Mouse (Mus musculus) MEL (cell line): ENCODE results near the gene Rab7. TPM values are rescaled to one million over a fixed set of nuclear protein-coding genes. Genes with fewer than 3 reads are reported as not detected.

Source experiments
- DNase-seq: peaks from one replicate; pipeline ENCODE4 v3.0.0; 2011; ENCODE audit warnings: low read depth, low spot score
- H3K27ac ChIP-seq: 2 replicates; pipeline ENCODE4 v1.5.1; 2012; ENCODE audit warnings: low read depth, mild to moderate bottlenecking, control low read depth, low read length, moderate library complexity; ENCODE audit not compliant: control insufficient read depth
- H3K27me3 ChIP-seq, 2 experiments: fragments of 150-350 bp in 1 of 2; sonication (generic) in 1 of 2; 2 replicates each; pipeline ENCODE4 v1.6.1; 2012; ENCODE audit warnings: low read length in 2 of 2, mild to moderate bottlenecking in 2 of 2, improper control_type of control experiment in 1 of 2, moderate library complexity in 1 of 2; ENCODE audit not compliant: insufficient read depth in 2 of 2, control insufficient read depth in 1 of 2
- H3K36me3 ChIP-seq, 2 experiments: 2 replicates each; pipeline ENCODE4 v1.6.1; 2012 to 2014; ENCODE audit warnings: low read length in 2 of 2, improper control_type of control experiment in 1 of 2, inconsistent platforms in 1 of 2, mild to moderate bottlenecking in 1 of 2; ENCODE audit not compliant: insufficient read depth in 2 of 2, control insufficient read depth in 1 of 2
- H3K4me1 ChIP-seq, 2 experiments: fragments of 150-350 bp in 1 of 2; sonication (generic) in 1 of 2; 2 replicates each; pipeline ENCODE4 v1.6.1; 2012; ENCODE audit warnings: low read length in 2 of 2, improper control_type of control experiment in 1 of 2, mild to moderate bottlenecking in 1 of 2; ENCODE audit not compliant: insufficient read depth in 2 of 2, control insufficient read depth in 1 of 2
- H3K4me3 ChIP-seq, 2 experiments: fragments of 150-350 bp in 1 of 2; sonication (generic) in 1 of 2; 2 replicates each; pipeline ENCODE4 v1.5.1; 2012; ENCODE audit warnings: low read depth in 2 of 2, low read length in 2 of 2, mild to moderate bottlenecking in 2 of 2, moderate library complexity in 2 of 2, control low read depth in 1 of 2, improper control_type of control experiment in 1 of 2; ENCODE audit not compliant: control insufficient read depth in 1 of 2, insufficient read depth in 1 of 2
- H3K79me2 ChIP-seq: 2 replicates; pipeline ENCODE4 v1.6.1; 2012; ENCODE audit warnings: mild to moderate bottlenecking, low read length, moderate library complexity; ENCODE audit not compliant: control insufficient read depth, poor library complexity, insufficient read depth
- H3K9ac ChIP-seq: 2 replicates; pipeline ENCODE4 v1.6.1; 2012; ENCODE audit warnings: low read depth, mild to moderate bottlenecking, control low read depth, low read length, moderate library complexity; ENCODE audit not compliant: control insufficient read depth, poor library complexity, severe bottlenecking
- H3K9me3 ChIP-seq: fragments of 150-350 bp; sonication (generic); replicated peaks from 2 replicates; pipeline ENCODE4 v1.6.1; 2012; ENCODE audit warnings: mild to moderate bottlenecking, low read length, improper control_type of control experiment, moderate library complexity; ENCODE audit not compliant: insufficient read depth
- BHLHE40 ChIP-seq: IDR thresholded peaks from 2 replicates; pipeline ENCODE4 v1.6.1; 2012; ENCODE audit warnings: low read depth, mild to moderate bottlenecking, inconsistent platforms, low read length, improper control_type of control experiment, borderline replicate concordance
- CHD1 ChIP-seq: IDR thresholded peaks from 2 replicates; pipeline ENCODE4 v1.6.1; 2012; ENCODE audit warnings: low read depth, mild to moderate bottlenecking, inconsistent platforms, low read length, improper control_type of control experiment
- EP300 ChIP-seq, 2 experiments: IDR thresholded peaks; 2 replicates each; pipeline ENCODE4 v1.6.1; 2011; ENCODE audit warnings: improper control_type of control experiment in 2 of 2, low read length in 2 of 2, low read depth in 1 of 2, mild to moderate bottlenecking in 1 of 2
- ETS1 ChIP-seq: IDR thresholded peaks from 2 replicates; pipeline ENCODE4 v1.6.1; 2012; ENCODE audit warnings: low read depth, mild to moderate bottlenecking, inconsistent platforms, low read length, improper control_type of control experiment, moderate library complexity
- GATA1 ChIP-seq: IDR thresholded peaks from 2 replicates; pipeline ENCODE4 v1.6.1; 2011; ENCODE audit warnings: low read depth, low read length, improper control_type of control experiment
- HCFC1 ChIP-seq: IDR thresholded peaks from 2 replicates; pipeline ENCODE4 v1.6.1; 2012; ENCODE audit warnings: low read depth, mild to moderate bottlenecking, inconsistent platforms, low read length, improper control_type of control experiment, moderate library complexity
- MAFK ChIP-seq: IDR thresholded peaks from 2 replicates; pipeline ENCODE4 v1.6.1; 2011; ENCODE audit warnings: low read depth, mild to moderate bottlenecking, low read length, improper control_type of control experiment, borderline replicate concordance
- MAZ ChIP-seq: IDR thresholded peaks from 2 replicates; pipeline ENCODE4 v1.6.1; 2012; ENCODE audit warnings: low read depth, mild to moderate bottlenecking, inconsistent platforms, low read length, improper control_type of control experiment
- MEF2A ChIP-seq: IDR thresholded peaks from 2 replicates; pipeline ENCODE4 v1.6.1; 2014; ENCODE audit warnings: low read depth, mild to moderate bottlenecking, inconsistent platforms, low read length, improper control_type of control experiment; ENCODE audit not compliant: poor library complexity, insufficient replicate concordance, severe bottlenecking; ENCODE audit errors: extremely low read depth
- MXI1 ChIP-seq: IDR thresholded peaks from 2 replicates; pipeline ENCODE4 v1.6.1; 2011; ENCODE audit warnings: mild to moderate bottlenecking, low read depth, low read length, improper control_type of control experiment
- NELFE ChIP-seq: IDR thresholded peaks from 2 replicates; pipeline ENCODE4 v1.6.1; 2011; ENCODE audit warnings: low read depth, low read length, improper control_type of control experiment
- NRF1 ChIP-seq: IDR thresholded peaks from 2 replicates; pipeline ENCODE4 v1.6.1; 2014; ENCODE audit warnings: low read depth, mild to moderate bottlenecking, inconsistent platforms, low read length, improper control_type of control experiment, moderate library complexity; ENCODE audit not compliant: poor library complexity, insufficient read depth, severe bottlenecking
- POLR2AphosphoS2 ChIP-seq: IDR thresholded peaks from 2 replicates; pipeline ENCODE4 v1.6.1; 2011; ENCODE audit warnings: low read length, improper control_type of control experiment
- POLR2AphosphoS5 ChIP-seq: IDR thresholded peaks from 2 replicates; pipeline ENCODE4 v1.6.1; 2012; ENCODE audit warnings: low read depth, borderline replicate concordance, mild to moderate bottlenecking, inconsistent platforms, low read length, moderate library complexity, mixed read lengths
- RCOR1 ChIP-seq: IDR thresholded peaks from 2 replicates; pipeline ENCODE4 v1.6.1; 2012; ENCODE audit warnings: low read depth, mild to moderate bottlenecking, inconsistent platforms, low read length, improper control_type of control experiment
- SIN3A ChIP-seq: IDR thresholded peaks from 2 replicates; pipeline ENCODE4 v1.6.1; 2012; ENCODE audit warnings: low read length, improper control_type of control experiment, inconsistent platforms
- TAL1 ChIP-seq: IDR thresholded peaks from 2 replicates; pipeline ENCODE4 v1.6.1; 2012; ENCODE audit warnings: mild to moderate bottlenecking, inconsistent platforms, low read length, moderate library complexity, mixed read lengths
- TBP ChIP-seq: IDR thresholded peaks from 2 replicates; pipeline ENCODE4 v1.8.0; 2011; ENCODE audit warnings: low read depth, low read length, improper control_type of control experiment
- USF1 ChIP-seq: IDR thresholded peaks from 2 replicates; pipeline ENCODE4 v1.6.1; 2014; ENCODE audit warnings: low read depth, mild to moderate bottlenecking, inconsistent platforms, low read length, improper control_type of control experiment, moderate library complexity
- ZC3H11A ChIP-seq: IDR thresholded peaks from 2 replicates; pipeline ENCODE4 v1.6.1; 2012; ENCODE audit warnings: low read depth, mild to moderate bottlenecking, inconsistent platforms, low read length, improper control_type of control experiment
- ZNF384 ChIP-seq: IDR thresholded peaks from 2 replicates; pipeline ENCODE4 v1.6.1; 2012; ENCODE audit warnings: low read depth, mild to moderate bottlenecking, inconsistent platforms, low read length, improper control_type of control experiment
- polyA plus RNA-seq, 2 experiments: library from polyadenylated mRNA; stranded (reverse) in 1 of 2; unstranded in 1 of 2; fragments of >175 nt in 1 of 2; fragments of >200 nt in 1 of 2; gene quantifications; 2 replicates each; pipeline versions ENCODE4 v1.2.1 to v1.2.4; 2012; ENCODE audit warnings: low replicate concordance in 2 of 2, low read depth in 1 of 2; ENCODE audit not compliant: insufficient read length in 2 of 2, insufficient read depth in 1 of 2, missing spikeins in 1 of 2
- total RNA-seq: library from RNA; depleted of rRNA; stranded (reverse); fragments of 300-350 nt; gene quantifications from 2 replicates; pipeline ENCODE4 v1.2.3, GENCODE M21; 2012

The Rab7 gene
- total and polyA plus RNA-seq, 3 experiments, result 47.6 to 362 (median 234) TPM

DNA sequence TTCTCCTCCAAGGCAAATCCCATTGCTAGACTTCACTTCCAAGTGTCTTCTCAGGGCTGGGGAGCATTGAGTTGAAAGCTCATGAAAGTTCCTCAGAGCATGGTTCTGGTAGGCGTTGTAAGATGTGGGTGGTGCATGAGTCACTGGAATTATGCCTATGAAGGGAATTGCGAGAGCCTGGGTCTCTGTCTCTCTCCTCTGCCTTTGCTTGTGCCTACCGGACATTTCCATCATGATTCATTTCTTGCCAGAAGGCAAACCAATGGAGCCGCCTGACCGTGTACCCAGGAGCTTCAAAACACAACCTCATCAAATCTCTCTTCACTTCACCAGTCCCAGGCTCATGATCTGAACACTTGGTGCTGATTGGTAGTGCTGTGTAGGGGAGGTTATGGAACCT lies 11.8 kb upstream of the Rab7 start:
- TF ChIP-seq MAZ, result no peak
- no peak for TF ChIP-seq MEF2A
- no peak for TF ChIP-seq BHLHE40
- no peak for TF ChIP-seq CHD1
- TF ChIP-seq NELFE, result no peak
- no peak for TF ChIP-seq EP300 (IDR thresholded peaks at IDR 0.05; ENCODE audit: low read depth in 1 of 2, low read length in 2 of 2)
- TF ChIP-seq MAFK, result no peak
- no peak for TF ChIP-seq HCFC1
- no peak for TF ChIP-seq MXI1
- TF ChIP-seq TAL1, result no peak
- TF ChIP-seq NRF1, result no peak
- no peak for TF ChIP-seq ZC3H11A
- TF ChIP-seq RCOR1, result no peak
- no peak for TF ChIP-seq TBP
- no peak for TF ChIP-seq GATA1
- no peak for TF ChIP-seq ETS1
- TF ChIP-seq ZNF384, result no peak
- Histone ChIP-seq H3K27ac (no peak overlapping the region), H3K9ac (no peak overlapping the region), H3K27me3 (peaks cover 6 to 15% of the 10 kb centered on the region in 2 experiments), H3K9me3 (no peaks in the 10 kb centered on the region), H3K4me3 (no peak overlapping the region), H3K36me3 (no peaks in the 10 kb centered on the region), H3K79me2 (no peaks in the 10 kb centered on the region), H3K4me1 (no peaks in the 10 kb centered on the region; a peak in 1 of 4 replicates)
- DNase-seq, result no peak

DNA sequence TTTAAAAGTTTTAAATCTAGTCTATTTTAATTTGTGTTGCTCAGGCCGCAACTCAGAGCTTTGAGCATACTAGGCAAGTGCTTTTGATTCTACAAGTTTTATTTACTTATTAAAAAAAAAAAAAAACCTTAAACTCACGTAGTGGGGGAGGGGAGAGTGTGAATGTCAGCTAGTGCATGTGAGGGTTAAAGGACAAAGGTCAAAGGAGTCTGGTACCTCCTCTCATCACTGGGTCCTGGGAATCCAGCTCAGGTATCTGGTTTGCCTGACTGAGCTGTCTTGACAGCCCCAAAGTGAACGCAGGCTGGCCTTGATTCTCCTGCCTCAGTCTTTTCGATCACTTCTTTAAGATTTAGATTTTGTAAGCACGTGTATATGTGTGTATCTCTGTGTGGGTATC lies 10.6 kb upstream of the Rab7 start:
- H3K4me3 ChIP-seq, result no peak overlapping the region

More for the DNA sequence above, 10.6 kb upstream of the Rab7 start:
- no peak for DNase-seq
- H3K4me1 ChIP-seq, result no peaks in the 10 kb centered on the region; a peak in 1 of 4 replicates
- H3K79me2 ChIP-seq, result no peaks in the 10 kb centered on the region
- H3K9ac ChIP-seq, result no peak overlapping the region
- no peaks in the 10 kb centered on the region for H3K36me3 ChIP-seq
- no peaks in the 10 kb centered on the region for H3K9me3 ChIP-seq
- H3K27ac ChIP-seq, result no peak overlapping the region
- TF ChIP-seq POLR2AphosphoS5 (no peak), SIN3A (no peak), MEF2A (no peak), BHLHE40 (no peak), POLR2AphosphoS2 (no peak), MXI1 (no peak), MAZ (no peak), USF1 (no peak), GATA1 (no peak)
- H3K27me3 ChIP-seq, result peaks cover 6 to 15% of the 10 kb centered on the region in 2 experiments
